Mouse (Mus musculus): Measurements from ENCODE around the gene Phf19.

The Phf19 gene

DNA sequence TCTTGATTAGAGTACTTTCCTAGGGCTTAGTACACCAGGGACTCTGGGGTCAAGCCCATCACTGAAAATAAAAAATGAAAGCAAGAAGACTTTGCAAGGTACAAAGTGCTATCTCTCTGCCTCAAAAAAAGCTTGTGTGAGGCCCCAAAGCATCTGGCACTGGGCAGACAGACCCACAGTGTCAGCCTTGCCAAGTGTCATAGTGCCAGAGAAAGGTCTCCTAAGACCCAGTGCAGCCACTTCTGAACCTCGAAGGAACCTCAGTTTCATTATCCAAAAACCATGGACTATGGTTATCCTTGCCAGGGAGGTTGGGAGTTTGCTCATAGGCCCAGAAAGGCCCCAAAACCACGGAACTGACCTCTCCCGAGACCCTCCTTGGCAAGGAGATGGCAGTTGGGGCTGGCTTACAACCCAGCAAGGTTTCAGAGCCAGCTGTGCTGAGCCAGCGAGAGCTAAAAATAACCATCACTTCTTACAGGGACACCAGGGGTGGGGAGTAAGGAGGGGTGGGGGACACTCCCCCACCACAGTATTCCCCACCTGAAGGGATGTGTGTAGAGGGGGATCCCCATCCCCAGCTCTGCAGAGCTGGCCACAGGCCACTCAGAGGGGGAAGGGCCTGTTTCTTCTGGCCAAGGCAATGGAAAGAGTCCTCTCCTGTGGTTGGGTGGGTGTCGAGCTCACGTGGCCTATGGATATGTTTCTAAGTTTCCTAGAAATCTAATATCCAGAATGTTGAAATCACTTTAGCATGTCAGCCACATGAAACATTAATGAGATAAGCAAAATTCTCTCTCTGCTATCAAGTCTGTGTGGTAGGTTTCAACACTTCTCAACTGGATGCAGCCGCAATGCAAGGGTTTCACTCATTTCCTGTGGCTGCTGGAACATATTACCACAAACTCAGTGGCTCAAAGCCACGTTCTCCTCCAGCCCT, 24.7 kb upstream of the Phf19 start:
- DNase-seq = no peak

DNA sequence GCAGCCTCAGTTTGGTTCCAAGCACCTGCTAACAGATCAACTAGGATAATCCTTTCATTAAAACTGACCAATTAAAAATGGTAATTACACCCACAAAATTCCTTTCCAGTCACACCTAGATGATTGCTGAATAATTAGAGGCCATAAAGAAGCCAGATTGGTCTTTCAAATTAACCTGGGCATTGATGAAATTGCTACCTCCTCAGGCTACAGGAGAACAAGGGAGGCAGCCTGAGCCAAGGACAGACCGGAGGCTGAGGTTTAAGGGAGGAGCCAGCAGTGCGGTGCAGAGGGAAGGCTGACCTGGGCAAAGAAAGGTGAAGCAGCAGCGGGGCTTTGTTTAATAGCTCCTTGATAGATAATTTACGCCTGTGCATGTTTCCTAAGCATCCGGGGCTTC, 23.6 kb upstream of the Phf19 start:
- no peak for DNase-seq

DNA sequence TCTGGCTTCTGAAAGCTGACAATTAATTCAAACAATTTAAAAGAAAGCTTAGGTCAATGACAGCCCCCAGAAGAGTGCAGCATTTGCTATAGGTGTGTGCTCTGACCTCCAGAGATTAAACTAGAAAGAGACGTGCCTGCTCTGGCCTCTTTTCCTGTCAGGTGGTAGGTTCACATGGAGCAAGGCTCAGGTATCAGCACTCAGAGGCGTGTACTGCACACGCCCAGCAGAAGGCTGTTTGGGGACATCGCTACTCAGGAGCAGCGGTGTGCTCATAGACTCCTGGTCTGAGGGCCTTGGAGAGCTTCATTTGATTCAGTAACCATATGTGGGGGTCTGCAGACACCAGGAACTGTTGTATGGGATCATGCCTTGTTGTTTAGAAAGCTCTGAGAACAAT, 13.5 kb upstream of the Phf19 start:
- no peak for DNase-seq

DNA sequence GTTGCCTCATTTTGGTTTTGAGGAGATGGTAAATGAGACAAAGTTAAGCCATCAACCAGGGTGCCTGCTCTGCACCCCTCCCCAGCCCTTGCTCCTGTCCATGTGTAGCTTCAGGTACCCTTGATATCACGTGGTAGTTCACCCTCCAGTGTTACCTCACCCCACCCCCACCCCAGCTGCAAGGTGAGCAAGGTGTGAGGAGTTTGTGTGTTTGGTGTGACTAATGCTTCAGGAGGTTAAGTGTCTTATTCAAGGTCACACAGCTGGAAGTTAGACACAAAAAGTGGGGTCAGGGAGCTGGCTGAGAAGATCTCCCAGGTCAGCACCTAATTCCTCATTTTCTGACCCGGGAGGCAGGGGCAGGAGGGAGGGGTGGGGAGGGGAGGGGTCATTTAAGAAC, 8.9 kb upstream of the Phf19 start:
- DNase-seq = no peak

DNA sequence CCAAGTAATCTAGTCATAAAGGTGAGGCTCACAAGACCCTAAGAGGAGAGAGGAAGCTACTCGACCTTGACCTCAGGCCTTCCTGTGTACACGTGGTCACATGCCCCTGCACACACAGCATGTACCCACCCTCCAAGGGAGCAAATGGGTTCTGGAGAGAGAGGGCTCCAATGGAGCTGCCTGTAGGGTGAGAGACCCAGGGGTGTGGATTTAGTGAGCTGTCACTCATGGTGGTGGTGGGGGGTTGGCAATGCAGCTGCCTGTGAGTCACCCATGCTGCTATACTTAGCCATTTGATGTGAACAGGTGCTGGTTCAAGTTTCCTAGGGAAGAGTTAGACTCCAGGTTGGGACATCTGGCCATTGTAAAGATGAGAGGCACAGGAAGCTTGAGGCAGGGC, 6.3 kb upstream of the Phf19 start:
- no peak for DNase-seq

DNA sequence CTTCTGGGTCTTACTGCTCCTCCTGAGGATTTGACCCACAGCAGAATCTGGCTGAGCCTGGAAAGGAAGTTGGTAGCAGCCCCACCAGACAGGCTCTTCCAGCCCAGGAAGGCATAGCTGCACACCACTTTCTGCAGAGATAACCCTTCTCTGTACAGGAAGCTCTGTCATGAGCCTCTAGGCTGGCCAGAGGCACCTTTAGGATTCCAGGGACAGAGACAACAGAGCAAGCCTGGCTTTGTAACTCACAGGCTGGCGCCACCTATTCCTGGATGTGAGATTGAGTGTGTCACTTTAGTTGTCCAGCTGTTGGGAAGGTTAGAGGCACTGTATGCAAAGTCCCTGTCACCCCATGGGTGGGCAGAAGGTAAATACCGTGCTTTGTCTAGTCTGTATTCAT, 1.3 kb upstream of the Phf19 start:
- no peak for DNase-seq

DNA sequence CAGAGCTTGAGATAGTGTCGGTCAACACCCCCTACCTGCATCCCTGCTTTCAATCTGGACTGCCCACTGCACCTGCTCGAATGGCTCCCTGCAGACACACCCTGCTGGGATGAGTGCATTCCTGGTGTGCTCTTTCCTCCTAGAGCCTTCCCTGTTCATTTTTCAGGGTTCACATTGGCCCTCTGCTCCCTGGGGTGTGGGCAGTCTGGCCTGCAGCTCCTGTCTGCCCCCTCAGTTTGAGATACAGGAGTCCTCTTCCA, 927 bp upstream of the Phf19 start:
- DNase-seq = no peak

DNA sequence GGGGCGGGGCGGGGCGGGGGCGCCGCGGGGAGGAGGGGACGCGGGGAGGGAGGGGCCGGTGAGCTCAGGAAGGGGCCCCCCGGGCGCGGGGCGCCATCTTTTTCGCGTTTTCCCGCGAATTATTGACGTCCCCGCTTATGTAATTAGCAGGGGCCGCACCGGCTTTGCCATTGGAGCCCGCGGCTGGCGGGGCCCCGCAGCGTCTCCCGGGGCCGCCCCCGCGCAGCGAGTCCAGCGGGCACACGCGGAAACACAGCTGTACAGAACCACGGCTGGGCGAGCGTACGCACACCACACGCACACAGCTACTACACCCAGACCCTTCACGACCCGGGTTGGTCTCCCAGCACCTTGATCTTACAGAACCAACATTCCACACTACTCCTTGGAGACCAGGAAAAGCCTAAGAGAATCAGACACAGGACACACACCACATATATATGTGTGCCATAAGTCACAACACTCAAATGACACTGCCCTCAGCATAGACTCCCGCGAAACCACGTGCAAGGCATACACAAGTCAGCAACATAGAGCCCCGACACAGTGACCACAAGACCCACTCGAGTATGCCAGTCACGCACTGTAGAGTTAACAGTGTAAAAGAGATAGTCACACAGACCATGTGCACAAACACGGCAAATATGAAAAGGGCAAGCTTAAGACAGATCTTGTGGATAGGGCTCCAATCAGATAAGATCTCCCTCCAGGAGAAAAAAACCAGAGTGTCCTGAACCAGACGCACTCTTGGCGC, 420 bp upstream of the Phf19 start:
- DNase-seq = peak; percentile 53

DNA sequence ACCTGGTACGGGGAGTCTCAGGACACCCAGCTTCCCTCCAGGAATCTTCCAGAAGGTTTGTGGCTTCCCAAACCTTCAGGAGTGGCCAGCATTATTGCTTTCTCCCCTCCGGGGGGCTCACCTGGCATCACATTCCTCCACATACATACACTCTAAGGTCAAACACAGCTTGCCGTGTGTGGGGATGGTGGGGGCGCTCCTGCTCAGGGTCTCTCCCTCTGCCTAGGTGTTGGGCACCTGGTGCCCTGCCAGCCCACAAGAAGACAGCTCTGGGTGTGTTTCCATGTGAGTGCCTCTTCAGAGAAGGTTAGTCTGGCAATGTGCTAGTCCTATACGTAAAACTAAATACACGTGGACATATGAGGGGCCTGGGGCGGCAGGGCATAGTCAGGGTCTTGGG, 1.2 kb downstream of the Phf19 start:
- DNase-seq = no peak

DNA sequence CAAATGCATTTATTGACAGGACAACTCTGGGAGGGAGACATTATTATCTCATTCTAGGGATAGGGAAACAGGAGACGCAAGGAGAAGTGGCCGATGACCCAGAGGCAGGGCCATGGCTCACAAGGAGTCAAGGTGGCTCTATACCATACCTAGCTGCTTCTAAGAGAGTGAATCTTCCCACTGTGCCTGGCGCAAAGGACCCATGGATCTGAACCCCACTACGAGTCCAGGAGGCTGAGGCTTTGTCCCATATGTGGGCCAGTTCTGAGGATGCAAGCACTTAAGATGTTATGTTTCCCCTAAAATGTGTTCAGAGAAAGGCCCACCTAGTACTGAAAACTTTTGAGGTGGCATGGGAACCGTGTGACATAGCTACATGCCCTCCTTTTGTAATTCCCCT, 2.0 kb downstream of the Phf19 start:
- DNase-seq = no peak

DNA sequence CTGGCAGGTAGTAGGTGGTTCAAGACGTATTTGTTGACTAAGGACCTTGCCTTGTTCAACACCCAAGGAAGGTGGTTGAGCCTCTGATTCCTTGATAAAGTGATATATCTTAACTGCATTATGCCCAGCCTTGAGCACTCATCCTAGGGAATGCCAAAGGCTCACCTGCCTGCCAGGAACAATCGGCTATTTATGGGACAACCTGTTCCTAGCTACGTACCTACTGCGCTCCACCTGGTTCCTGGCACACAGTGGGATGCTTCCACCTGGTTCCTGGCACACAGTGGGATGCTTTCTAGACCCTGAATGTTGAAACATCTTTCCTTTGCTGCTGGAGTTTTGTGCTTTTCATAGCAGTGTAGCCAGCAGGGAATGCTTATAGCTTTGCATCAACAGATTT, 4.1 kb downstream of the Phf19 start:
- no peak for DNase-seq

DNA sequence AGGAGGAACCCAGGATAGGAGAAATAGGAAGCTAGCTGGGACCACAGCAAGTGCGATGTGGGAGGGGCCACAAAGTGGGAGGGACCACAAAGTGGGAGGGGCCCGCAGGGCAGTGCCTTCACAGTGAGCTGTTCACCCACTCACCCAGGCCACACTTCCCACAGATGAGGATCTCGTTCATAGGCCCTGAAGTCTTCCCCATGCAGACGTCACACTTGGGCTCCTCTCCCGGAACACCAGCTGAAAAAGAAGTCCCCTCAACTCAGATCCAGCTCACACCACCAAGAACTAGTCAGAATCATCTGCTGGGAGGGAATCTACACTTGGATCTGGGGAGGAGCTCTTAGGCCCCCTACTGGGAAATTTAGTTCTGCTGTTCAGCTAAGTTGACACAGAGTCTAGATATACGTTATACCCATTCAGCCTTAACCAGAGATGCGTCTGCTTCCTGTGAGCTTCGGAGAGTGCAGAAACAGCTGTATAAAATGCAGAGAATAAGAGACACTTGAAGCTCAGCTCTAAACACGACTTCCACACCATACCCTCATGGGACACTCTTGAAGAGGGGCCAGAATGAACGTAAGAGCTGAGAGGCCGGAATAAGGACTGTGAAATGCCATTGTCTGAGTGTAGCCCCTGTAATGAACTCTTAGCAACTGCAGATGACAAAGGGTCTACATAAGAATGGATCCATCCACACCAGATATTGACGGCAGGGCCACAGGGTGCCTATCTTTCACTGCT, 6.8 kb downstream of the Phf19 start:
- DNase-seq = peak; percentile 51

DNA sequence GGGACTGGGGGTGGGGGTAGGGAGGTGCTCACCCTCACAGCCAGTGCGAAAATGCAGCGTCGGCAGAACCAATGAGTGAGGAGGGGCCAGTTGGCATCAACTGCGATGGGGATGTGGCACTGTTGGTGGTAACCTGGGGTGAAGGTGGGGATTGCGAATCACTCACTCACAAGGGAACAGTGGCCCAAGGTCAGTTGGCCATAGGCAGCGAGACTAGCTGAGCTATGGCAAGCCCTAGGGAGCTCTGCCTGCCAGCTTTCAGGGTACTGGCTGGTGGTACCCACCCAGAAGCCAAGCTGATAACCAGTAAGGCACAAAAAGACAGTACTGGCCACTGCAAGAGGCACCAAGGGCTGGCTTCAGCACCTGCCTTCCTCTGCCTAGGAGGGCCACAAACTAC, 7.4 kb downstream of the Phf19 start:
- DNase-seq = no peak

DNA sequence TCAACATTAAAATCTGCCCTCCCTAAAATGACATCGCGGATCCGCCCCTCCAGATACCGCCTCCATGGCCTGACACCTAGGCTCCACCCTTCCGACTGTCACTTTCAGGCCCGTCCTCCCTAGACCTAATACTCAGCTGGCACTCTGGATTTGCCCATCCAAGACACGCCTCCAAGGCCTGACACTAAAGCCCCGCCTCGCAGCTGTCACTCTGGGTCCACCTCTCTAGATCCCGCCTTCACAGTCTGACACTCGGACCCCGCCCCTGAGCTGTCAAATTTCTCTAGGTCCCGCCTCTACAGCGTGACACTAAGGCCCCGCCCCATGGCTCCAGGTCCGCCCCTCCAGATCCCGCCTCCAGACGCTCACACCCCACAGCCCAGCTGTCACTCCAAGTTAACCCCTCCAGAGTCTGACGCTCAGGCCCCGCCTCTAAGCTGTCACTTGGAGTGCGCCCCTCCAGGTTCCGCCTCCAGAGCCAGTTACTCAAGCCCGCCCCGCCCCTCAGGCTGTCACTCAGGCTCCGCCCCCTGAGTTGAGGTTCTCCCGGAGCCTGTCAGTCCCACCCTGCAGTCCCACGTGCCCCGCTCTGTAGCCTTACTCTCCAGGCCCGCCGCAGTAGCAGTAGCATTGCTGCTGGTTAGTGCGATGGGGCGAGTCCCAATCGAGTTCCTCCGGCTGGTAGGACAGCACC, 8.8 kb downstream of the Phf19 start:
- DNase-seq = peak; percentile 99

DNA sequence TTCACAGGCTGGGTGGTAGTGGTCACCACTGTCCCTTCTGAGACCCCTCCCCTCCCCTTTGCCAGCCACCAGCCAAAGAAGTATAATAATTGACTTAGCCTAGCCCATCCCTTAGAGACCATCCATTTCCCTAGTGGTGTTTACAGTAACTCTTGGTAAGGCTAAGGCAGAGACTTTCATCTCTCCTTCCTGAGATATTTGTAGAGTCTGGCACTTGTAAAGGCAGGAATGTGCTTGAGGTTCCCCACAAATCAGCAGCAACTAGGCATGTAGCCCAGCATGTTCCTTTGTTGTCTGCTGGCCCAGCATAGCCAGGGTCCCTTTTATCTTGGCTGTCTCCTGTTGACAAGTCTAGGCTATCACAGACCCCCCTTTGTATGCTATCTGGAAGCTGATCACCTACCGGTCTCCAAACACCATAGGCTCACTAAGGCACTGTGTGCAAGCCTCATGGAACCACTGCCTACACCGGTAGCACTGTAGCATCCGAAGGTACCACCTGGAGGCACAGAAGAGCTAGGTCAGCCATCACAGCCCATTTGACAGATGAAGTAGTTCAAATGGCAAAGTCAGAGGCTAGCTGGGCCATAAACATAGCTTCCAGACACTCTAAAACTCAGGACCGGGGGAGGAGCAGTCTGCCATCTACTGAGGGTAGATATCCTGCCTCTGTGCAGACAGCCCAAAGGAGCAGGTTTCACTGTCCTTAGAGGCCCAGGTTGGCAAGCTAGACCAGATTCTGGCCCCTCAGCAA, 10.0 kb downstream of the Phf19 start:
- no peak for DNase-seq

DNA sequence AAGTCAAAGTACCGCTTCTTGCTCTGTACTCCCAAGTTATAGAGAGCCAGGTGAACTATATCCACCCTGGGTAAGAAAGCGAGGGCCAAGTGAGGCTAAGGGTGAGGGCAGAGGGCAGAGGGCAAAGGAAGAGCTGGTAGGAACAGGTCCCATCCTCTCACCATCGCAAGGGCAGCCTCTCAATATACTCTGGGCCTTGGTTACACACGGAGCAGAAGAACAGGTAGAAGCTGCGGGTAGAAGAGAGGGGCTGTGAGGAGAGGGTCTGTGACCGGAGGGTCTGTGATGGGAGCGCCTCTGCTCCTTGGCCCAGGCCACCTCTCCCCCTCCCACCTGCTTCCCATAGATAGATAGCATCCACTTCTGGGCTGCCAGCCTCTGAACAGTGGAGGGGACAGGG, 10.6 kb downstream of the Phf19 start:
- DNase-seq = no peak

DNA sequence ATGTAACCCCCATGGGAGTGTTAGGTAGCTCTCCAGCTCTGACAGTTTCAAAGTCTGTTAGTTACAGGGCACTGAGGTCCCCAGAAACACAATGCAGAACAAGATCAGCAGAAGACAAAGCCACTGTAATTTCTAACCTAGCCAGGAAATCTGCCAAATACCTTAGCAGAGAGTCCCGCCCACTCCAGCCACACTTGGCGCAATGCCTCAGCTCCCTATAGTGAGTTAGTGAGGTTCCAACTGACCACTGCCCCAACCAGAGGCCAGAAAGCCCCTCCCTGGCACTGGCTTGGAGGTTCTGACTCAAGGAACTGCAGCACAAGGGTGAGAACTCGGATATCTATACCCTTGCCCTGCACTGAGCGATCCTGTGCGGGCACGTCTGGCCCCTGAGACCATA, 11.1 kb downstream of the Phf19 start:
- peak; percentile 40 for DNase-seq

DNA sequence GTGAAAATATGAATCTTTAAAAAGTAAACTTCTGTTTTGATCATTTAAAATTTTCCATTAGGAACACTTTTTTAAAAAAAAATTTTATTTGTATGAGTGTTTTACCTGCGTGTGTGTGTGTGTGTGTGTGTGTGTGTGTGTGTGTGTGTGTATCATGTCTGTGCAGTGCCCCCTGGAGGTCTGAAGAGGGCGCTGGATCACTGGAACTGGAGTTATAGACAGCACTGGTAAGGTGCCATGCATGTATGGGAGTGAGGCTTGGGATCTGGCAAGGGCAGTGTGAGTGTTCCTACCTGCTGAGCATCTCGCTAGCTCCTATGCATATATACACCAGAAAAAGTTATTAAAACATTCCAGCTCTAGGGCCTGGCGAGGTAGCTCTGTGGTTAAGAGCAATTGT, 12.1 kb downstream of the Phf19 start:
- DNase-seq = no peak

DNA sequence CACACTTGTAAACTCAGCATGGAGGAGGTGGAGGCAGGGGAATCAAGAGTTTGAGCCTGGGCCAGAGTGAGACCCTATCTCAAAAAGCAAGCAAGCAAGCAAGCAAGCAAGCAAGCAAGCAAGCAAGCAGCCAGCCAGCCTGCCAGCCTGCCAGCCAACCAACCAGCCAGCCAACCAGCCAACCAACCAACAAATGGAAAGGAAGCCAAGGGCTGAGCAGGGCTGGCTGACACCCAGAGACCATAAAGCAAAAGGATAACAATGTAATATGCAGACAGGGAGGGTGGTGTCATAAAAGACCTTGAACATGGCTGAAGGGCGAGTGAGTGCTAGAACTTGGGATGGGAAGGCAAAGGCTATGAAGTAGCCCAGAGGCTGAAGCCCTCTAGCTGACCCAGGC, 13.4 kb downstream of the Phf19 start:
- DNase-seq = no peak

DNA sequence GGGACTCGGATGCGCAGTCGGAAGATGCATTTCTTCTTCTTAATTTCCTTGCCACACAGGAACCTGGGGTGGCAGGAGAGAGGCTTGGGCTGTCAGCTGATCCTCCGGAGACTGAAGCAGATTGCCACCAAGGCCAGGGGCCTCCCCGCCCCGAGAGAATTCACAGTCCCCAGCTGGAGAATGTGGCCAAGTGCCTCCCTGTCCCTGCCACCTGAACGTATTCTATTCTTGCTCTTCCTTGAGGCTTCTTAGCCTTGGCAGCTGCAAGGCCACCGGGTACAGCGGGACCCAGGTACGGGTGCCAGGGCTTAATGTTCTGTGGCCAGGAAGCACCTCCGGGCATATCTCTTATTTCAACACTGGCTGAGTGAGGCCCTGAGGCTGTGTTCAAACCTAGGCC, 14.1 kb downstream of the Phf19 start:
- no peak for DNase-seq

DNA sequence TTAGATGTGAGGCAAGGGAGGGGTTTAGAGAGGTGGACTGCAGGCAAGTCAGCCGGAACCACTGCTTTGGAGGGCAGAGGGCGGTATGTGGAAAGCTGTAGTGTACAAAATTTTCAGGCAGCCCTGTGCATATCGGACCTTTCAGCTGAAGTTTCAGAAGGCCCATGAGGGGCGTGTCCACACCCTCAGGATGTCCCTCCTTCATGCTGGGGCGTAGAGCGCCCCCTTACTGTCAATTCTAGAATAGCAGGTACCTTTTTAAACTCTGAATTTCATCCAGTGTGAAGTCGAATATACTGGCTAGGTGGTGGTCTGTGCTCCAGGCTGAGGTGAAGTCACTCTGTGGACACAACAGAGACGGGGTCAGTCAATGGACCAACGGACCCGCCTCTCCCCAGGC, 16.0 kb downstream of the Phf19 start:
- peak; percentile 67 for DNase-seq

DNA sequence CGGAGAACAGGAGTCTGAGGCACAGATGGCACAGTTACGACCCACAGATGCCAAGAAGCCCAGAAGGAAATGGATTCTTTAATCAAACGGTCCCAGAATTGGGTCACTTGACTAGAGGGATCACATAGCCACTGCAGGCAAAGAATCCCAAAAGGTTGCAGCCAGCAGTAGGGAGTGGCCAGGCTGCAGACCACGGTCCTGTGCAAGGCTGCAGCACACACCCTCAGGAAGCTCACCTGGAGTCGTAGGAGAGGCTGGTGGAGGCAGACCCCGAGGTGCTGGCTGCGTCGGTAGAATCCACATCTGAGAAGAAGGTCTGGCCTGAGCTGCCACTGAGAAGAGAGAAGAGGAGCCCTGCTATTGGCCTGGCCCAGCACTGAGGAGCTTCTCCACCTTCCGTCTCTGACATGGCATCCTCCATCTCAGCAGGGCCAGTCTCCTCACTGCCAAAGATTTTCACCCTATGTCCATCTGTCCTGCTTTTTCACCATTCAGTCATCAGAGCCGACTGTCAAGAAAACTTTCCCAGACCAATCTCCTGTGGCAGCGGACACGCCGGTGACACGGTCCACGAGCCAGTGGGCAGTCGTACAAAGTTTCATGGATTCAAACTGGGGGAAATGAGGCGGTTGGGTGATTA, 16.9 kb downstream of the Phf19 start:
- DNase-seq = no peak
